Mouse (Mus musculus): Measurements from ENCODE around the gene Ppp1r1b. TPM values are rescaled to one million over a fixed set of nuclear protein-coding genes. Genes with fewer than 3 reads are reported as not detected.

The Ppp1r1b gene
- polyA plus RNA-seq, 1 experiment from 2014 or later = 19.2 TPM

GRCm38 (mm10) chr11:98406621-98407020 lies 58.4 kb downstream of the Ppp1r1b start:
- in situ Hi-C loops (cut with MboI; ENCODE audit: low pct_unique_long_range_greater_than_20kb) = no loop called here
- no peak for TF ChIP-seq CTCF (IDR thresholded peaks at IDR 0.05)
- ChIA-PET POLR2A (no interaction called here), CTCF (interaction anchor here (1.0 kb wide), 1 partner anchor 32 kb away, joined by 3 read pairs; the partner anchor contains the start of gene Mien1)
- no peaks in the 10 kb centered on the region for H3K27me3 ChIP-seq
- DNase-seq (ENCODE audit: low read depth, low spot score) = no peak
- no peak for ATAC-seq

Other genes starting within 250 kb of the Ppp1r1b start
- 21.8 TPM for gene Fbxl20, start 198.0 kb upstream of the Ppp1r1b start, polyA plus RNA-seq (2021)
- 23.9 TPM for gene Med1, start 155.1 kb upstream of the Ppp1r1b start, polyA plus RNA-seq (2021)
- 24.8 TPM for gene Cdk12, start 145.3 kb upstream of the Ppp1r1b start, polyA plus RNA-seq (2021)
- not detected for gene Neurod2, start 18.8 kb upstream of the Ppp1r1b start, polyA plus RNA-seq (2021)
- gene Stard3, start 10.0 kb downstream of the Ppp1r1b start, polyA plus RNA-seq (2021) = 46.3 TPM
- not detected for gene Tcap, start 35.4 kb downstream of the Ppp1r1b start, polyA plus RNA-seq (2021)
- gene Pnmt, start 38.0 kb downstream of the Ppp1r1b start, polyA plus RNA-seq (2021) = not detected
- gene Pgap3, start 52.1 kb downstream of the Ppp1r1b start, polyA plus RNA-seq (2021) = 9.9 TPM
- 33.4 TPM for gene Erbb2, start 64.1 kb downstream of the Ppp1r1b start, polyA plus RNA-seq (2021)
- 100 TPM for gene Mien1, start 90.6 kb downstream of the Ppp1r1b start, polyA plus RNA-seq (2021)
- gene Grb7, start 98.0 kb downstream of the Ppp1r1b start, polyA plus RNA-seq (2021) = 1.7 TPM
- gene Ikzf3, start 197.6 kb downstream of the Ppp1r1b start, polyA plus RNA-seq (2021) = not detected
- 0.98 TPM for gene Zpbp2, start 202.7 kb downstream of the Ppp1r1b start, polyA plus RNA-seq (2021)
- gene Ormdl3, start 239.0 kb downstream of the Ppp1r1b start, polyA plus RNA-seq (2021) = 94.8 TPM
- gene Lrrc3c, start 249.9 kb downstream of the Ppp1r1b start, polyA plus RNA-seq (2021) = not detected